Mouse (Mus musculus): ENCODE data around the gene Olfr1239.

Olfr1239 gene

DNA sequence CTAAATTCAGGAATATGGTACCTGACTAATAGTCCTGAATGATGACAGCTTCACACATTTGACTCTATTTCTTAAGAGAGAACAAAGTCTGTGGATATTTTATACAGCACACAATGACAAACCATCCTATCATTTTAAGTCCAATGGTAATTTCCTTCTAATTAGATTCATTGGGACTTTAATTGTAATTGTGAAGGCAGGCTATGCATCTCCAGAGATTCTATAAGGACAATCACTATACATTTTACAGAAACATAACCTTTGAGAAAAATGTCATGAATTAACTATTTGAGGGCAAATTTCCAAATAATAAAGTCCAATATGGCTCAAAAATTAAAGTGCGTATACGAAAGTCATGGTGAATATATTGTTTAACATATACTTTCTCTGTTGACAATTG, at the start of gene Olfr1239:
Gene Olfr1239 (minus strand): TSS at position 101 of the 400 bp plus-strand sequence.
- no peak for DNase-seq

DNA sequence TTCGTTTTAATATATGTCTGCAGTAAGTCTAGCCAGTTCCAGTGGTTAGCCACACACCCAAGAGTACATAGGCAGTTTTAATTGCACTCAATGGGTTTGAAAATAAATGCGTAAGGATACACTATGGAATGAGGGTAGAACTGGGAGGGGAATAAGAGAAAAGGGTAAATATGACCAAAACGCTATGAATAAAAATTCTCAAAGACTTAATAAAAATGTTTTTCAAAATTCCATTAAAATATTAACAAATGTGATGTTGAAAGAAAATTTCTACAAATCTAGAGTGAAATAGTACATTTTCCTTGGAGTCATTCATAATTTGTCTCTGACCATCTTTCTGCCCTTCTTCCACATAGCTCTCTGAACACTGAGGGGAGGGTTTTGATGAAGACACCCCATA, 22.7 kb upstream of the Olfr1239 start, which contains the start of gene Olfr1240:
Gene Olfr1240 (minus strand): TSS at position 101 of the 400 bp plus-strand sequence.
- DNase-seq, result no peak

DNA sequence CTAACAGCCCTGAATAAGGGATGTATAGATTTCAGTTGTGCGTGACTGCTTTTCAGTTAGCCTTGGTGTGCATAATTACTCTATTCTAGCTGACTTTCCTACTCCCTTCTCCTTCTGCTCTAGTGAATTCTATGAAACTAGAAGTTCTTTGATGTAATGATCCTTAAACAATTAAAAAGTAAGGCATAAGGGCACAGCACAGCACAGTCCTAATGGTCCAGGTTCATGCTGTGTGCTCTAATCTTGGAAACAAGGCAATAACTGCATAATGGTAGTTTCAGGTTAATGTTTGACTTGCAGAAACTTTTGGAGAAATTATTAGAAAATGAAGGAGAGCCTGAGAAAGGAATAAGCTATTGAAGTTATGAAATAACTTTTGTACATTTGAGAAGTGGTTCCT, 5.7 kb downstream of the Olfr1239 start:
- DNase-seq, result no peak

DNA sequence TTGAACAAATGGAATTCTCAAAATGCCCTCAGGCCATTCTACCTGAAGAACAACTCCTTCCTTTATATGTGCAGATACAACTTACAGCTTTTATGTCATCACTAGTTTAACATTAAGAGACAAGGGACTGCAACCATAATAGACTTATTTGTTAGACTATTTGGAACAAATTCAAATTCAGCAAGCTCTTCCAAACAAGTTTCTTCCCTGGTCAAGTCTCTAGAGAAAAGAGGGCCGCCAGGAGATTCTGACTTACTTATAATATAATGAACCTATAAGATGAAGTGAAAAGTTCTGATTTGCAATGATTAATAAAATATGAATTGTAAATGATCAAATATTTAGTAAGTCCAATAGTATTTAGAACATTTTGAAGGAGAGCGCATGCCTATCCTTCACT, 10.6 kb downstream of the Olfr1239 start, which contains the start of gene Olfr1238:
Gene Olfr1238 (minus strand): TSS at position 101 of the 400 bp plus-strand sequence.
- no peak for DNase-seq

DNA sequence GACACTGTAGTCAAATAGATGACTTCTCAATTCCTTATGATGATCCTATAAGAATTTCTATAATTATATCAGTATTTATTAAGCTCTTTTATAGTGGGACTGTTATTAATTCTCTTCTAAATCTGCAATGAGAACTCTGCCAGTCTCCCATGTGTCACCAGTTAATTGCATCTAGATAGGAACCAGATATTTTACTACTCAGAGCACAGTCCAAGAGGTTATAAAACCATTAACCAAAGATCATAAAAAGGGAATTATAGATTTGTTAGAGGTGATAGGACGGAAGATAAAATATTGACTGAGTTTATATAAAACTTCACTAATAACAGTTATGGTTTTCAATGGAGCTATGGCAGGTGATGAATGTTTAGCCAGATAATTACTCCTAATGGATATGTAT, 19.3 kb downstream of the Olfr1239 start:
- no peak for DNase-seq

All from kidney, adult 18-20 months (tissue).